Mouse (Mus musculus): ENCODE data around the gene Stac2.

DNA sequence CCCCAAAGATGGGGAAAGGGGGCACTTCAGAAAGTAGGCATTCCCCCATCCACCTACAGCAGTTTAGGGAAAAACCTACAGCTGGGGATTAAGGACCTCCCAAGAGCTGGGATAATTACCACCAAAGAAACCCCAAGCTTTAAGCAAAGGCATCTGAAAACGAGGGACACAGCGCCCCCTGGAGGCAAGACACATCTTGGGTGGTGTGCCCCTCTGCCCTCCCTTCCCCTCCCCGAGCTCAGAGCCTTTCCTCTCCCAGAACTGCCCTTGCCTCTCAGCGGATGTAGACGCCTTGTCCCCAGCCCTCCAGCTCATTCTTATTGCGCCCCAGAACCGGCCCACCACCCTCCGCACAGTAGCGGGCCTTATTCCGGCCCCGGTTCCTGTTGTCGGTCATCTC lies 50.6 kb downstream of the Stac2 start:
- TF ChIP-seq CTCF (IDR thresholded peaks at IDR 0.05; ENCODE audit: control insufficient read depth, insufficient read depth, insufficient replicate concordance, low read depth, low read length) (peak; percentile 86), POLR2A (IDR thresholded peaks at IDR 0.05; ENCODE audit: control insufficient read depth, low read depth, low read length) (no peak)
